Mouse (Mus musculus) ES-Bruce4 (cell line): ENCODE measurements around the gene Prss58.

ENCODE experiments used
- CTCF ChIP-seq: IDR thresholded peaks from one replicate; pipeline ENCODE4 v1.8.1; 2011; ENCODE audit warnings: low read depth, low read length
- POLR2A ChIP-seq: IDR thresholded peaks from one replicate; pipeline ENCODE4 v1.8.1; 2011; ENCODE audit warnings: low read length; ENCODE audit not compliant: insufficient read depth

- TF ChIP-seq CTCF: peak; percentile 29
- TF ChIP-seq POLR2A: no peak
Measured at GRCm38 (mm10) chr6:40893577-40893976, 6.6 kb downstream of the Prss58 start.
